Mouse (Mus musculus): ENCODE results near the gene Mfap3. TPM values are rescaled to one million over a fixed set of nuclear protein-coding genes. Genes with fewer than 3 reads are reported as not detected.

Mfap3 gene
- polyA plus RNA-seq (2017; shearing (Covaris generic)): 10.4 TPM

DNA sequence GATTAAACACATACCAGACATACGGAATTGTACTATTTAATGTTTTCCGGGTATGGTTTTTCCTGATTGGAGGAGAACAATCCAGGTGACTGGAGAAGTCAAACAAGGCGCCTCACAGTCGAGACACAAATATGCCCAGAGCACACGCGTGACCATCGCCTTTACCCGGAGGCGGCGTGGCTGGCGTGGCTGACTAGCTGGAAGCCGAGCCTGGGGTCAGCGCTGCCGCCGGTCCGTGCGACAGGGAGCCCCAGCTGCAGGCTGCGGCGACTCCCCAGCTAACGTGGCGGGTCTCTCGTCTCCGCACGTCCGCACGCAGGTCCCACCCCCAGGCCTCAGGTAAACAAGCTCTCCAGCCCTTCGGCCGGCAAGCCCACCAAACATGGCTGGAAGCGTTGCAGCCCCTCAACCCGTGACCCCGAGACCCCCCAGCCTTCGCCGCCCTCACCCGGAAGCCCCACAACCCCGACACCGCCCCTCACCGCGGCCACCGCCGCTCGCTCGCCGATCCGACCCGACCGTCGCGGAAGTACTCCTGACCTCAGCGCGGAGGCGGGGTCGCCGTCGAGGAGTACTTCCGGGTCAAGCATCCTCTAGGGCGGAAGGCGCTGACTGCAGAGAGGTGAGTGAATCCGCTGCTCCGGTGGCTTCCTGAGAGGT is at the start of gene Mfap3, which contains the start of gene Fam114a2:
Gene Mfap3, plus strand, starts transcription at position 574 of the 660 bp plus-strand sequence.
Gene Fam114a2, minus strand, starts transcription at position 527 of the 660 bp plus-strand sequence.

Other genes starting within 250 kb of the Mfap3 start
- gene Fam114a2, start within 50 bp of the Mfap3 start, polyA plus RNA-seq (2017; shearing (Covaris generic)): 83.1 TPM
- 59.0 TPM for gene Galnt10, start 126.8 kb downstream of the Mfap3 start, polyA plus RNA-seq (2017; shearing (Covaris generic))